Mouse (Mus musculus) megakaryocyte, embryonic 14.5 days (primary cell): Measurements from ENCODE around the gene Apobec3.

ENCODE experiments used
- FLI1 ChIP-seq: IDR thresholded peaks from 2 replicates; pipeline ENCODE4 v1.6.1; 2012; ENCODE audit warnings: low read length, inconsistent platforms, mixed read lengths
- GATA1 ChIP-seq: IDR thresholded peaks from 3 replicates; pipeline ENCODE4 v1.6.1; 2012; ENCODE audit warnings: mixed read lengths, low read length, inconsistent platforms, borderline replicate concordance

DNA sequence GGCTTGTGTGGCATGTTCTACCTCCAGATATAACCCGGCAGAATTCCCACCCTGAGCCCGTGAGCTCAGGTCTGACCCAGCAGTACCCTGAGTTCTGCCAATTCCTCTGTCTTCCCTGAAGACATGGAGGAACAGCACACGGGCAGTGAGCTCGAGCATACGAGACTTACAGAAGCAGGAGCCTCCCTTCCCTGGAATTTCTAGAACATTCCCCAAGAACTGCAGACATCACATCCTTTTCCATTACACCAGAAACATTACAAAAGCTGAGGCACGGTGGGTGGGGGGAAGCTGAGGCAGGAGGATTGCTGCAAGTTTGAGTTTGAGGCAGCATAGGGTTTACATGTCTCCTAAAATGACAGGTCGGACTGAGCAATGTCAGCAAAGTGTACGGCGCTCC lies 31.6 kb upstream of the Apobec3 start:
- TF ChIP-seq GATA1: no peak
- TF ChIP-seq FLI1: no peak
